Mouse (Mus musculus): Measurements from ENCODE around the gene Nrros.
"Not testable (repeated sequence)": the region's sequence is repeated elsewhere in the genome, so short reads cannot be mapped to it uniquely, and the experiment has no call there.

Nrros gene

DNA sequence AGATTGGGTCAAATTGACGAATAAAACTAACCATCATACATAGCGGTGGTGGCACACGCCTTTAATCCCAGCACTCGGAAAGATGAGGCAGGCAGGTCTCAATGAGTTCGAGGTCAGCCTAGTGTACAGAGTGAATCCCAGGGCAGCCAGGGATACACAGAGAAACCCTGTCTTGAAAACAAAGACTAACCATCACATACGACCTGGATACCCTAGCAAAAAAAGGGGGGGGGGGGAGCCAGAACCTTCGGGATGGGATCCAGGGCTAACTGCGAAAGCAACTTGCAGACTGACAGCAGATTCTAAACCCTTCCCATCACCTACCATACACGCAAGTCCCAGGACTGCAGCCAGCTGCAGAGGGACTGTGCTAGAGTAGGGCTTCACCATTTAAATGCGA lies 51.0 kb downstream of the Nrros start:
- DNase-seq: no peak

DNA sequence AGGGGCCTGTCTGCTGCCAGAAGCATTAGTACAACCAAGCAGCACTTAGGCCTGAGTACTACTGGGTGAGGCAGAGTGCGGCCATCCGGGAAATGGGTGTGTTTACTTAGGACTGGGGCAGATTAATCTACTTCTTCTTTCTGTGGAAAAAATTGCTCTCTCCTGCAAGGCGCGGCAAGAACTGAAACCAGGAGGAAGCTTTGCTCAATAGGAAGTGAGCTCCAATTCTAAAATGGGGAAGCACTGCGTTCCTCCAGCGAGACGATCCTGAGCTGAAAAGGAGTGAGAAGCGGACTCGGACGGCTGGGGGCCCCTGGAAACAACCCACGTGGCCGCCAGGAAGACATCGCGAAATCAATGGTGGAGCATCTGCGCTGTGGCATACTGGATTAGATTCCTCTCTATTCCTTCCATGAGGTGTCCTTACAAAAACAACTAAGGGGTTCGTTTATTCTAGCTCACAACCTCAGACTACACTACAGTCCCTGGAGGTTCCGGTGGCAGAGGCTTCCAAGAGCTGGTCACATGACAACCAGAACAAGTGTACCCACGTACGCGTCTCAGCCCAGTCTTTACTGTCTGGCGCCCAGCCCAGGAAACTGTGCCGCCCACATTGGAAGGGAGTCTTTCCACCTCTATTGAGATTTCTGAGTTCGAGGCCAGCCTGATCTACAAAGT lies 51.7 kb downstream of the Nrros start:
- peak; percentile 14 for DNase-seq

DNA sequence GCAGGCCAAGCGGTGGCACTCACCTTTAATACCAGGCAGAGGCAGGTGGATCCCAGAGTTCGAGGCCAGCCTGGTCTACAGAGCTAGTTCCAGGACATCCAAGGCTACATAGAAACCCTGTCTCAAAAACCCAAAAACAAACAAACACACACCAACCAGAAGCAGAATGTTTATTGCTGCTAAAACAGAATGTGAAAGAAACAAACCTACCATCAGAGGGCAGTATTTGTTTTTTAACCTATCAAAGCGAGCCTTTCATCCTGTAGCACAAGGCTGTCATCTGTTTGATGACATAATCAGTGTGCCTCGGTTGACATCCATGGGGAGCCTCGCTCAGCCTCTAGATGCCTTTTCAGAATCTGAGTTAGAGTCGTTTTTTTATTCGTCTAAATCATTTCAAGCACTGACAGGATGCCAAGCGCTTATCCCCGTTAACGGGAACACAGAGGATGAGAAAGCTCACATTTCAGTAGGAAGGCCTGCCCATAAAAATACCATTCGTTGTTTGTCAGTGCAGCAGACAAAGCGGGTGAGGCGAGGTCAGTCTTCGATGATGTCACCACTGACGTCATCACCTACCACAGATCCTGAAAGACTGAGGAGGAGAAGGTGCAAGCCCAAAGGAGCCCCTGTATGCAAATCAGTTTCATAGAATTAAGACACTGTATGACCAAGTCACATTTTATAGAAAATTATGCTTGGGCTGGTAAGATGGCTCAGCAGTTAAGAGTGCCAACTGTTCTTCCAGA lies 54.3 kb downstream of the Nrros start:
- peak; percentile 24 for DNase-seq

DNA sequence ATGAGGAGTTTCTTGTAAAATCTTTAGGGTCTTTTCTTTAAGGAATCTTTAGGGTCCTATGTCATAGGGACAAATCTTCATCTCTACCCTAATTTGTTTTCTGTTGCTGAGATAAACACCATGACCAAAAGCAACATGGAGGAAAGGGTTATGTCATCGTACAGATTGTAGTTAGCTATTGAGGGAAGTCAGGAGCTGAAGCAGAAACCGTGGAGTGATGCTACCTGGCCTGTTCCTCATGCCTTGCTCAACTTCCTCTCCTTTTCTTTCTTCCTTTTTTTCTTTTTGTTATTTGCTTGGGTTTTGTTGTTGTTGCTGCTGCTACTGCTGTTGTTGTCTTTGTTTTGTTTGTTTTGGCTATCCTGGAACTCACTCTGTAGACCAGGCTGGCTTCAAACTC lies 56.8 kb downstream of the Nrros start:
- DNase-seq: no peak

DNA sequence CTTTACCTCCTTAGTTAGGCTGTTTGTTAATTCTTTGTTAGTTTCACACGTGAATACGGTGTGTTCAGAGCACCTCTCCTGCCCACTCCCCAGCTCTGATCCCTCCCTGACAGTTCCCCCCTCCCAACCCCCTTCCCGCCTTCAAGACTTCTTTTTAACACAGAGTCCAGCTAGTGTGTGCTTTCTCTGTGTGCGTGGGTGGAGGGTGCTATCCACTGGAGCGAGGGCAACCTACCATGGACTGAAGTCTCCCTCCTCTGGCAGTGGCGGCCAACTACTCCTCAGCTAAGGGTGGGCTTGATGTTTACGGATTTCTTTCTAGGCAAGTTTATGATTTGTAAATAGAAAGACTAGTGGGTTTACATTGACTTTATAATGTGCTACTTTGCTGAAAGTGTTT lies 57.2 kb downstream of the Nrros start:
- DNase-seq: no peak

DNA sequence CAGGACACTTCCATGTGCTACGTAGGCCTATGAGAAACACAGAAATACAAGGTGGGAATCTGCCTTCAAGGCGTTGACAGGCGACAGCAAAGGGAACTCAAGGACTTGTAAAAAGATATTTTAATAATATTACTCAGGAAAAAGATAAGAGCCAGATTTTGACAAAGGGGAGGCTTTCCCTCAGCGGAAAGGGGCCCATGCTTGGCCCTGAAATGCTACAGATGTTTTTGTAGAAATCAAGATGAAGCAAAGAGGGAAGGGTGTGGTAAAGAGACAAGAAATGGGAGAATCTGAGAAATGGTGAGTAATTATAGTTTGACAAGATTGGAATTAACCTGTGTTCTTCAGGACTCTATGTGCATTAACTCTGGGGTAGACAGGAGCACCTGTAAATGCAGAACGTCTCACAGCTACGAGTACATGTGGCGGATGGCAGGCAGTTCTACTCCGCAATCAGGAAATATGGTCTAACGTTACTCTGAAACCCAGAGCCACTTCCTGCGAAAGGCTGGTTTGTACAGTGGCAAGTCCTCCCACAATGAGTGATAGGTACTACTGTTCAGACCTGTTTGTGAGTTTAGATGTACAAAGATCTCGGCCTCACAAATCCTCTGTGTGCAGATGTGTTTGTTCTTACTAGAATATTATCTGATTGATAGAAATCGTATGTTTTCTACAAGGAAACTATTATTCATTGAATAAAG lies 57.9 kb downstream of the Nrros start:
- no peak for DNase-seq

DNA sequence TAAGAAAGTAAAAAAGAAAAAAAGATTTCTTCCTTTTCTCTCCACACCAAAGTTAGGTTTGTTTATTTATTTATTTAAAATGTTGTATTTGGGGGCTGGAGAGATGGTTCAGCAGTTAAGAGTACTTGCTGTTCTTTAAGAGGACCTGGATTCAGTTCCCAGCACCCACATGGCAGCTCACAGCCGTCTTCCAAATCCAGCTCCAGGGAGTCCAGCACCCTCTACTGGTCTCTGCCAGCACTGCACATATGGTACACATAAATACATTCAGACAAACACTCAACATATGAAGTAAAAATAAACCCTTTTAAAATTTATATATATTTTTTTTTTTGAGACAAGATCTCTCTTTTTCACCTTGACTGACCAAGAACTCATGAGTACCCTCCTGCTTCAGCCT lies 59.7 kb downstream of the Nrros start:
- DNase-seq: no peak

DNA sequence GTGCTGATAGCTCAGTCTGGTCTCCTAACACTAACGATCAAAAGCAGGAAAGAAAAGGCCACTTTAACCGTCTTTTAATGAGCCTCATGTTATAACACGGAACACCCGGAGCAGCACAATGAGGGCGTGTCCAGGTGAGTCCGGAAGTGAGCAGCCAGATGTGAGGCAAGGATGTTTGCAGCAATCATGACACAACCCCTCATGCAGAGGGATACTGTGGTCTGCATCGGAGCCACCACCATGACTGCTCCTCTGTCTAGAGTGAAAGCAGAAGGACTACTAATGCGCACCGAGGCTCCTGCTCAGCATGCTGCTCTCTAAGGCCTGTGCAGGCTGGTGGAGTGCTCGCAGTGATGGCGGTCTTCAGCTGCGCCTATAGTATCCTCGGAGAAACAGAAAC lies 63.1 kb downstream of the Nrros start:
- DNase-seq: no peak

DNA sequence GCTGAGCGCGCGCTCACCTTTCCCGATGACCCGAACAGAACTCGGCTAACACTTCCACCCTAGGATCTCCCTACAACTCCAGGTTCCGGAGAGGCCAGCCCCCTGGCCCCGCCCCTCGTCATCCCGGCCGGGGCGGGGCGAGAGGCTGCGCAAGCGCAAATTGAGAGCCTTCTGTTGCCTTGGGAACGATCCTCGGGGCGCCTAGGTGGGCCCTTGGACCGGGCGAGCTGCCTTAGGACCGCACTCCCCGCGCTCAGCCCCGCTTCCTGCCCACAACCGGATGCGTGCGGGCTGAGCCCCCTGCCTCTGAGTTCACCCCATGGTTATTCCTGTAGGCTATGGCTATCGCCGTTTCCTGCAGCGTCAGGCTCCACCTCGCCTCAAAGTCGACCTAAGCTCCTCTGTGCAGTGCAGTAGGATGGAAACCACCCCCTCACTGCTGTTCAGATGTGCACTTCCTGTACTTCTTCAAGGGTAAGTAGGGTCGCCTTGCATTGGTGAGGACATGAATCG lies 65.7 kb downstream of the Nrros start, which contains the start of the genes Pigx and Cep19:
TSS of gene Pigx (minus strand) at position 103 of the 513 bp plus-strand sequence.
TSS of gene Cep19 (plus strand) at position 163 of the 513 bp plus-strand sequence.
- peak; percentile 92 for DNase-seq

DNA sequence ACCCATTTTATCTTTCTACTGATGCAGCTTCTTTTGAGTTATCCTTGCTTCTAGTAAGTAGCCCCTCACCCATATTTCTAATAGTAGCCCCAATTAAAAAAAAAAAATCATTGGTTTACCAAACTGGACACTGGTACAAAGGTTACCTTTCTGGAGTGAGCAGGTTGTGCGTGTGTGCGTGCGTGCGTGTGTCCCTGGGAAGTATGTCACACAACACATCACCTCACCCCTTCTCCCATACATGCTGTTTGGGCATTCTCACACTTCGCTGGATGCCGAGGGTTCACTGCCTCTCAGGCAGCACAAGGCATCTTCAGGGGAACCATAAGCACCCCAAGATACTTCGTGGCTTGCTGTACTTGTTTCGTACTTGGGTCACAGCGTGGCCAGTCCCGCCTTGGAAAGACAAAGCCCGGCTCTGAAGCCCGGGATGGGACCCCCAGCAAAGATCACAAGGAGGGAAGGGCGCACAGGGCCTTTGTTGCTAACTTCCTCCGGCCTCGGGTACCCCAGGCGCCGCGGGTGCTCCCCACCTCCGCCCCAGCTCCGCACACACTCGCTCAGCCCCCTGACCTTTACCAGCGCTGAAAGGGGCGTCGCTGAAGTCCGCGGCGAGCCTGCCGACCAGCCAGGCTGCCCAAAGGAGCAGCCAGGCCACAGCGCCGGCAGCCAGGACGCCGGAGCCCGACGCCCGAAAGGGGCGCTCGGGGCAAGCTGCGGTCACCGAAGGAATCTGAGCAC lies 66.3 kb downstream of the Nrros start:
- DNase-seq: no peak

DNA sequence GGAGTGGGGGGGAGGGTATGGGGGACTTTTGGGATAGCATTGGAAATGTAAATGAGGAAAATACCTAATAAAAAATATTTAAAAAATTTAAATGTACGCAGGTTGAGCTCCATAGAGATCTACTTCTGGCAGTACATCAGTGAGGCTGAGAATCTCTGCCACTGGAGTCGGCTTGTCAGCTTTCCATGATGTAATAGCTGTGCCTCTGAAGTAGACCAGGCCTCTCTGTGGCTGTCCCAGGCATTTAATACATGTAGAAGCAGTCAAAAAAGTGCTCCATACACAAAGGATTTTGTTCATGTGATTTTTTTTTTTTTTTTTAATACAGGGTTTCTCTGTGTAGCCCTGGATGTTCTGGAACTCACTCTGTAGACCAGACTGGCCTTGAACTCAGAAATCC lies 67.6 kb downstream of the Nrros start:
- not testable (repeated sequence) for DNase-seq

Measured in cerebellum, adult 9-10 months (tissue).